29 mouse cellular contexts compared by ENCODE assay signal in the genomic region with DNA sequence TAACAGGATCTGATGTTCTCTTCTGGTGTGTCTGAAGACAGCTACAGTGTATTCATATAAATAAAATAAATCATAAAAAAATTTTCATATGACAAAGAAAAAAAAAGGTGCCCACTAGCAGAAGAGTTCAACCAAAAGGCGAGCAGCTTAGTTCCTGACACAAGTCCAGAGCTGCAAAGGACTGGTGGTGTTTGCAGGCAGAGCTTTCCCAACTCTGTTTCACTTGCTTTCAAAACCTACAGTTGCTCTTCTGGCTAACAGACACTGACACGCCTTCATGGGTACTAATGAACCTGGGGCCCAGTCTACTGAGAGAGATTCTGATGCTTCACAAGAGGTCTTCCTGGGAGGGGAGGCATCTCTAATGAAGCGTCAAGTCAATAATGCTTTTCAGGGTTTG. TPM values are rescaled to one million over a fixed set of nuclear protein-coding genes. Genes with fewer than 3 reads are reported as not detected.
DNase-seq lines count a peak whose midpoint lies in the region; ATAC-seq lines count a peak whose summit lies in the region.
"Had no signal": no experiment of that assay in that cellular context is flagged by ENCODE, and none has a peak within 500 bp of the region (broad histone marks: within the 10 kb centered on the region; RNA-seq: fewer than 3 reads in every experiment).

No protein-coding gene starts in this region.

- 77% methylated on average over 3 of the region's 3 CpGs for WGBS in heart, embryonic 13.5 days
- WGBS in neural tube, embryonic 13.5 days: 77% methylated on average over 3 of the region's 3 CpGs
- WGBS in liver, embryonic 12.5 days (ENCODE audit: insufficient replicate concordance): 50% methylated on average over 3 of the region's 3 CpGs
- 65% methylated on average over 3 of the region's 3 CpGs for WGBS in neural tube, embryonic 15.5 days

- DNase-seq in heart, postnatal 10 days: no peak
- no peak for DNase-seq in neural tube, embryonic 10.5 days (ENCODE audit: extremely low spot score, low spot score)
- DNase-seq in layer of hippocampus, adult 18-20 months (ENCODE audit: low spot score in 2 of 2): no peak
- DNase-seq in adrenal gland, postnatal 14 days: no peak
- DNase-seq: adrenal gland, postnatal 36 days; cerebellum, adult 8-10 months; cerebellum, postnatal 25 days; gastrocnemius, postnatal 14 days; heart, adult 11 months; heart, postnatal 14 days; kidney, adult 11 months; kidney, postnatal 14 days; layer of hippocampus, postnatal 36 days; left cerebral cortex, postnatal 4 days; lung, embryonic 14.5 days; lung, postnatal 14 days; midbrain, embryonic 14.5 days; right cerebral cortex, postnatal 14 days had no signal

- no peaks in the 10 kb centered on the region for H3K9me3 ChIP-seq in heart, embryonic 13.5 days
- H3K9me3 ChIP-seq in neural tube, embryonic 13.5 days: no peaks in the 10 kb centered on the region
- H3K9me3 ChIP-seq in liver, embryonic 12.5 days (replicated peaks): no peaks in the 10 kb centered on the region
- no peaks in the 10 kb centered on the region for H3K9me3 ChIP-seq in neural tube, embryonic 15.5 days (replicated peaks)
- H3K9me3 ChIP-seq: embryonic facial prominence, embryonic 12.5 days; G1E; hindbrain, embryonic 10.5 days; stomach, embryonic 15.5 days had no signal

- no peak overlapping the region for H3K4me3 ChIP-seq in heart, embryonic 13.5 days
- no peak overlapping the region for H3K4me3 ChIP-seq in neural tube, embryonic 13.5 days
- no peak overlapping the region for H3K4me3 ChIP-seq in liver, embryonic 12.5 days
- no peak overlapping the region for H3K4me3 ChIP-seq in neural tube, embryonic 15.5 days (replicated peaks)
- H3K4me3 ChIP-seq: embryonic facial prominence, embryonic 12.5 days; hindbrain, embryonic 10.5 days; stomach, embryonic 15.5 days had no signal

- H3K4me2 ChIP-seq in heart, embryonic 13.5 days: no peak overlapping the region
- no peak overlapping the region for H3K4me2 ChIP-seq in neural tube, embryonic 13.5 days
- no peak overlapping the region for H3K4me2 ChIP-seq in liver, embryonic 12.5 days
- no peak overlapping the region for H3K4me2 ChIP-seq in neural tube, embryonic 15.5 days
- H3K4me2 ChIP-seq: embryonic facial prominence, embryonic 12.5 days; heart, embryonic 11.5 days; lung, embryonic 14.5 days; stomach, embryonic 15.5 days had no signal

- no peaks in the 10 kb centered on the region for H3K36me3 ChIP-seq in heart, embryonic 13.5 days
- no peaks in the 10 kb centered on the region for H3K36me3 ChIP-seq in neural tube, embryonic 13.5 days
- H3K36me3 ChIP-seq in liver, embryonic 12.5 days: peaks cover 5% of the 10 kb centered on the region; the same call in 1 of the 2 replicates
- no peaks in the 10 kb centered on the region for H3K36me3 ChIP-seq in neural tube, embryonic 15.5 days
- H3K36me3 ChIP-seq: embryonic facial prominence, embryonic 12.5 days; hindbrain, embryonic 10.5 days; stomach, embryonic 15.5 days had no signal

- no peak for ATAC-seq in heart, embryonic 13.5 days (ENCODE audit: extremely low read depth, insufficient number of reproducible peaks, low FRiP score, low TSS enrichment)
- ATAC-seq in neural tube, embryonic 13.5 days (ENCODE audit: low read depth): no peak
- ATAC-seq in liver, embryonic 12.5 days: no peak
- ATAC-seq in neural tube, embryonic 15.5 days (ENCODE audit: low FRiP score): no peak
- ATAC-seq: forebrain, embryonic 14.5 days; Patski had no signal

- H3K27me3 ChIP-seq in heart, embryonic 13.5 days (replicated peaks): no peaks in the 10 kb centered on the region
- H3K27me3 ChIP-seq in neural tube, embryonic 13.5 days: no peaks in the 10 kb centered on the region
- H3K27me3 ChIP-seq in liver, embryonic 12.5 days (replicated peaks): no peaks in the 10 kb centered on the region
- no peaks in the 10 kb centered on the region for H3K27me3 ChIP-seq in neural tube, embryonic 15.5 days (replicated peaks)
- H3K27me3 ChIP-seq: embryonic facial prominence, embryonic 12.5 days; Patski; stomach, embryonic 15.5 days had no signal

- peaks cover 94% of the 10 kb centered on the region for H3K4me1 ChIP-seq in heart, embryonic 13.5 days
- peaks cover 66% of the 10 kb centered on the region for H3K4me1 ChIP-seq in neural tube, embryonic 13.5 days (replicated peaks)
- H3K4me1 ChIP-seq in liver, embryonic 12.5 days: peaks cover 83% of the 10 kb centered on the region
- peaks cover 58% of the 10 kb centered on the region for H3K4me1 ChIP-seq in neural tube, embryonic 15.5 days

- intact Hi-C loops in heart, postnatal 10 days (cut with DNase I): loop anchor here (2.0 kb wide), 1 partner anchor 33 kb away; no protein-coding TSS in a partner anchor

- no peak overlapping the region for H3K9ac ChIP-seq in heart, embryonic 13.5 days
- no peak overlapping the region for H3K9ac ChIP-seq in neural tube, embryonic 13.5 days
- no peak overlapping the region for H3K9ac ChIP-seq in liver, embryonic 12.5 days
- H3K9ac ChIP-seq in neural tube, embryonic 15.5 days (replicated peaks): no peak overlapping the region
- H3K9ac ChIP-seq: embryonic facial prominence, embryonic 12.5 days; lung, embryonic 14.5 days; stomach, embryonic 15.5 days had no signal

- 0 out of 2 replicates have a peak overlapping the region, but pooled peaks have one; percentile 5 for H3K27ac ChIP-seq in heart, embryonic 13.5 days (replicated peaks)
- H3K27ac ChIP-seq in neural tube, embryonic 13.5 days (replicated peaks): 0 out of 2 replicates have a peak overlapping the region, but pooled peaks have one; percentile 33
- H3K27ac ChIP-seq in liver, embryonic 12.5 days: peak overlapping the region; percentile 68
- peak overlapping the region; percentile 37; the same call in 1 of the 2 replicates for H3K27ac ChIP-seq in neural tube, embryonic 15.5 days (replicated peaks)
- H3K27ac ChIP-seq: embryonic facial prominence, embryonic 12.5 days; hindbrain, embryonic 10.5 days; stomach, embryonic 15.5 days had no signal

RNA-seq across cellular contexts. Expression of a gene that starts 34.2 kb away (rescaled TPM):
- polyA plus RNA-seq in heart, embryonic 13.5 days (2015; fragmentation: Nextera tagmentation; extraction: Ambion mirVana): 9.4 and 10.9 TPM in 2 replicates
- 10 to 100 TPM; 87.4 to 89.9 TPM for total RNA-seq in heart, postnatal 10 days (2021)
- 20.5 and 35.0 TPM in 2 replicates for polyA plus RNA-seq in neural tube, embryonic 13.5 days (2015; fragmentation: Nextera tagmentation; extraction: Ambion mirVana)
- 33.8 TPM in 2 replicates for polyA plus RNA-seq in liver, embryonic 12.5 days (2016; fragmentation: Nextera tagmentation; extraction: Ambion mirVana)
- polyA plus RNA-seq in neural tube, embryonic 15.5 days (2015; fragmentation: Nextera tagmentation; extraction: Ambion mirVana): 17.7 and 43.8 TPM in 2 replicates
- 10 to 100 TPM; 86.2 to 95.6 TPM for total RNA-seq in layer of hippocampus, adult 18-20 months (2021)
- total RNA-seq in adrenal gland, postnatal 14 days (2021): 114 and 117 TPM in 2 replicates

Comparison
In these comparisons a context has a peak if more than half of its experiments do, and no peak if none do; other contexts are left out.
1. H3K27ac ChIP-seq: peak in every context shown above with its lines; median percentile 68 in liver, embryonic 12.5 days; 37 in neural tube, embryonic 15.5 days; 33 in neural tube, embryonic 13.5 days; 5 in heart, embryonic 13.5 days.